Mouse (Mus musculus) testis, adult 2 months (tissue): Measurements from ENCODE around the gene Lrrc10. TPM values are rescaled to one million over a fixed set of nuclear protein-coding genes. Genes with fewer than 3 reads are reported as not detected.

Experiments used
- H3K27ac ChIP-seq: fragments of 200-500 bp; 2 replicates; pipeline ENCODE4 v1.5.1; 2012; ENCODE audit warnings: low read depth, low read length; ENCODE audit not compliant: control insufficient read depth, insufficient read depth
- H3K27me3 ChIP-seq: fragments of 200-500 bp; 2 replicates; pipeline ENCODE4 v1.6.1; 2012; ENCODE audit warnings: mild to moderate bottlenecking, low read length, moderate library complexity; ENCODE audit not compliant: control insufficient read depth, insufficient read depth
- H3K36me3 ChIP-seq: fragments of 200-500 bp; 2 replicates; pipeline ENCODE4 v1.6.1; 2012; ENCODE audit warnings: mild to moderate bottlenecking, low read length; ENCODE audit not compliant: control insufficient read depth, insufficient read depth
- H3K4me1 ChIP-seq: fragments of 200-500 bp; 2 replicates; pipeline ENCODE4 v1.6.1; 2012; ENCODE audit warnings: low read length; ENCODE audit not compliant: control insufficient read depth, insufficient read depth
- H3K4me3 ChIP-seq: fragments of 200-500 bp; 2 replicates; pipeline ENCODE4 v1.5.1; 2012; ENCODE audit warnings: low read depth, mild to moderate bottlenecking, low read length, moderate library complexity, mixed read lengths; ENCODE audit not compliant: control insufficient read depth
- CTCF ChIP-seq: fragments of 200-500 bp; IDR thresholded peaks from 2 replicates; pipeline ENCODE4 v1.5.1; 2012; ENCODE audit warnings: low read depth, mild to moderate bottlenecking, inconsistent platforms, low read length, moderate library complexity; ENCODE audit not compliant: control insufficient read depth, insufficient read depth, insufficient replicate concordance
- POLR2A ChIP-seq: fragments of 200-500 bp; IDR thresholded peaks from 2 replicates; pipeline ENCODE4 v1.6.1; 2012; ENCODE audit warnings: low read depth, mild to moderate bottlenecking, inconsistent platforms, low read length, moderate library complexity; ENCODE audit not compliant: control insufficient read depth
- polyA plus RNA-seq: library from polyadenylated mRNA; depleted of rRNA; stranded (reverse); fragments of >200 nt; gene quantifications from 2 replicates; pipeline ENCODE4 v1.2.3, GENCODE M21; 2012; rRNA removed

Gene Lrrc10
- polyA plus RNA-seq, 1 experiment: 0.06 TPM

DNA sequence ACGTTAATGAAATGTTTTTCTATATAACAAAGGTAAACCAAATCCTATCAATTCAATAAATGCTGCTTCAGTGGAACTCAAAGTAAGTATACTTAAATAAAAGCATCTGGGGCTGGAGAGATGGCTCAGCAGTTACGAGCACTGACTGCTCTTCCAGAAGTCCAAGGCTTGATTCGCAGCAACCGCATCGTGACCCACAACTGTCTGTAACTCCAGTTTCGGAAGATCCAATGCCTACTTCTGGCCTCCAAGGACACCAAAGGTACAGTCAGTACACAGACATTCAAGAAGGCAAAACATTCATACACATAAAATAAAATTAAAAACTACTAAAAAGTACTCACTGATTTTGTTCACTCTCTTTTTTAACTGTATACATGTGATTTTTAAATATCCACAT lies 51.0 kb downstream of the Lrrc10 start:
- H3K27ac ChIP-seq: no peak overlapping the region
- no peaks in the 10 kb centered on the region for H3K27me3 ChIP-seq
- H3K4me1 ChIP-seq: no peaks in the 10 kb centered on the region; the same call in 1 of the 2 replicates
- no peak overlapping the region for H3K4me3 ChIP-seq
- H3K36me3 ChIP-seq: no peaks in the 10 kb centered on the region; the same call in 1 of the 2 replicates
- no peak for TF ChIP-seq POLR2A
- TF ChIP-seq CTCF: no peak

Other genes with a start within 250 kb of the Lrrc10 start
- 0.06 and 0.09 TPM in 2 replicates for gene Myrfl, start 148.4 kb upstream of the Lrrc10 start, polyA plus RNA-seq
- gene Rab3ip, start 94.6 kb upstream of the Lrrc10 start, polyA plus RNA-seq: 225 and 271 TPM in 2 replicates
- not detected in 2 replicates for gene Gm10271, start 72.7 kb upstream of the Lrrc10 start, polyA plus RNA-seq
- 1.3 and 1.4 TPM in 2 replicates for gene Best3, start 59.0 kb upstream of the Lrrc10 start, polyA plus RNA-seq
- gene Cct2, start 18.5 kb downstream of the Lrrc10 start, polyA plus RNA-seq: 133 and 135 TPM in 2 replicates
- gene Frs2, start 103.2 kb downstream of the Lrrc10 start, polyA plus RNA-seq: 8.0 and 10.3 TPM in 2 replicates
- 43.3 and 44.1 TPM in 2 replicates for gene Yeats4, start 179.2 kb downstream of the Lrrc10 start, polyA plus RNA-seq
- gene 9530003J23Rik, start 193.4 kb downstream of the Lrrc10 start, polyA plus RNA-seq: 0.18 and 0.33 TPM in 2 replicates
- gene Lyz2, start 237.0 kb downstream of the Lrrc10 start, polyA plus RNA-seq: 12.7 and 15.4 TPM in 2 replicates
- 0.23 and 0.76 TPM in 2 replicates for gene Lyz1, start 247.5 kb downstream of the Lrrc10 start, polyA plus RNA-seq